Mouse (Mus musculus): ENCODE data around the gene Trpv3.

- TF ChIP-seq GATA1 (IDR thresholded peaks at IDR 0.05; ENCODE audit: borderline replicate concordance, low read length) (no peak), FLI1 (IDR thresholded peaks at IDR 0.05; ENCODE audit: low read length) (no peak)
Observed at GRCm38 (mm10) chr11:73326485-73326886, 59.3 kb downstream of the Trpv3 start.
